9 mouse cellular contexts compared by ENCODE assay signal in the genomic region with DNA sequence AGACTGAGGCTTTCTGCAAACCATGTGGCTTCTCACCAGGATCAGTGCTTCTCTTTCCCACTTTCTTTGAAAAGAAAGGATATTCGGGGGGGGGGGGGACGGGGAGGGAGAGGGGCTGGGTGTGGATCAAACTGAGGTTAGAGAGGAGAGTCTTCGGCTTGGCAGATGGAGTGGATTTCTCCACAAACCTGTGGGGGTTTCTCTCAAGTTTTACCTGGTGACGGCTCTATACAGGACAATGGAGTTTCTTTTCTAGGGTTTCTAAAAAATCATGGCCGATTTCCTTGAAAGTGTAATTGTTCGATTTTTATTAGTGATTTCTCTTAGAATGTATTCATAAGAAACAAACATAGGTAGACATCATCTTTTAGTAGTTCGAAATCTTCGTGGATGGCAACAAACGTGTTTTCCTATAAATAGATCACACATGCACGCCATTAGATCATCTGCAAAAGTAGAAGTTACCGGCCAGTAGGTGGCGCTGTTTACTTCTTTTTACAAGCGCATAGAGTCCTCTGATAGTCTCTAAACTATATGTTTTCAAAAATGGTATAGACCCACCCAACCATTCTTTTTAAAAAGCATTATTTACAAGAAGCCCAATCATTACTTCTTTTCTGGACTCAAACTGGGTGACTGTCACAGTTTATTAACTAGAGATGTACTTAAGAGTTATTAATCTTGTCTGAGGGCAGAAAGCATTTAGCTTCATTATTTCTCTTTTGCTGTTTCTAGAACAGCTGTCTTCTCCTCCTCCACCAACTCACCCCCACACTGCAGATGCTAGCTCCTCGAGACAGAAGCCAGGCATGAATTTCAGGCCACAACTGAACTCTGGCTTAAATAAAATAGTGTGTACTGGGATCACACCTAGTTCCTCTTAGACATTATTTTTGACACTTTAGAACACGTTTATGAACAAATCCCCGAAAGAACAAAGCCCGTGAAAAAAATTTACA. TPM values are rescaled to one million over a fixed set of nuclear protein-coding genes. Genes with fewer than 3 reads are reported as not detected.
DNase-seq lines count a peak whose midpoint lies in the region; ATAC-seq and TF ChIP-seq lines count a peak whose summit lies in the region.
"Had no signal": no experiment of that assay in that cellular context is flagged by ENCODE, and none has a peak within 500 bp of the region (broad histone marks: within the 10 kb centered on the region; RNA-seq: fewer than 3 reads in every experiment).

No protein-coding gene starts in this region.

- no peak for TF ChIP-seq EP300 in heart, adult 2 months (IDR thresholded peaks at IDR 0.05; ENCODE audit: insufficient read depth, low read depth, low read length)

- H3K4me2 ChIP-seq in liver, embryonic 13.5 days = no peak overlapping the region
- H3K4me2 ChIP-seq in neural tube, embryonic 14.5 days (ENCODE audit: low read depth, low read length) = no peak overlapping the region

- H3K79me2 ChIP-seq in heart, adult 2 months (replicated peaks; ENCODE audit: control insufficient read depth, insufficient read depth, low read length) = no peaks in the 10 kb centered on the region

- no peak overlapping the region for H3K4me3 ChIP-seq in heart, adult 2 months
- no peak overlapping the region for H3K4me3 ChIP-seq in liver, embryonic 13.5 days (replicated peaks)
- no peak overlapping the region for H3K4me3 ChIP-seq in neural tube, embryonic 14.5 days (ENCODE audit: low read depth, low read length)
- H3K4me3 ChIP-seq: erythroblast, embryonic 14.5 days had no signal

- DNase-seq in 416B (ENCODE audit: low read depth) = peak; percentile 90
- peak; percentile 94 for DNase-seq in embryo, embryonic 10.5 days (ENCODE audit: low spot score)
- peak; percentile 46 to 66 for DNase-seq in heart, adult 2 months
- peak; percentile 78 for DNase-seq in kidney, adult 9 months
- DNase-seq in liver, embryonic 13.5 days = peak; percentile 28
- DNase-seq in thymus, postnatal 10 days (ENCODE audit: low spot score in 2 of 2) = peak; percentile 24 to 81

- intact Hi-C loops in heart, adult 2 months (cut with DNase I) = loop anchor here (1.0 to 5.0 kb wide), 4 partner anchors 701 to 1146 kb away; no protein-coding TSS in a partner anchor

- no peaks in the 10 kb centered on the region for H3K9me3 ChIP-seq in liver, embryonic 13.5 days (replicated peaks)
- H3K9me3 ChIP-seq in neural tube, embryonic 14.5 days (ENCODE audit: control insufficient read depth, low read length) = no peaks in the 10 kb centered on the region

- H3K27me3 ChIP-seq in heart, adult 2 months (ENCODE audit: control insufficient read depth, insufficient read depth, low read length) = no peaks in the 10 kb centered on the region; the same call in 1 of the 2 replicates
- no peaks in the 10 kb centered on the region for H3K27me3 ChIP-seq in liver, embryonic 13.5 days
- H3K27me3 ChIP-seq in neural tube, embryonic 14.5 days (ENCODE audit: control insufficient read depth, insufficient read depth, low read length) = no peaks in the 10 kb centered on the region

- H3K4me1 ChIP-seq in heart, adult 2 months (ENCODE audit: control insufficient read depth, insufficient read depth, low read length) = peaks cover 1% of the 10 kb centered on the region; the same call in 1 of the 2 replicates
- peaks cover 8% of the 10 kb centered on the region; the same call in 1 of the 2 replicates for H3K4me1 ChIP-seq in liver, embryonic 13.5 days (replicated peaks)
- H3K4me1 ChIP-seq in neural tube, embryonic 14.5 days (ENCODE audit: control insufficient read depth, insufficient read depth, low read length) = no peaks in the 10 kb centered on the region

- 26% methylated on average over 17 of the region's 17 CpGs for WGBS in heart, adult 2 months
- WGBS in liver, embryonic 13.5 days (ENCODE audit: insufficient replicate concordance) = 25% methylated on average over 17 of the region's 17 CpGs
- 31% methylated on average over 17 of the region's 17 CpGs for WGBS in neural tube, embryonic 14.5 days

- H3K36me3 ChIP-seq in heart, adult 2 months (ENCODE audit: control insufficient read depth, insufficient read depth, low read length) = no peaks in the 10 kb centered on the region
- H3K36me3 ChIP-seq in liver, embryonic 13.5 days = no peaks in the 10 kb centered on the region
- H3K36me3 ChIP-seq in neural tube, embryonic 14.5 days (ENCODE audit: control insufficient read depth, insufficient read depth, low read length) = no peaks in the 10 kb centered on the region

- peak; percentile 57 for ATAC-seq in activated CD4-positive, CD25-positive, alpha-beta regulatory T cell, adult 4 months
- no peak for ATAC-seq in liver, embryonic 13.5 days (ENCODE audit: low read depth)
- peak; percentile 77 for ATAC-seq in neural tube, embryonic 14.5 days (ENCODE audit: low read depth)

- no peak for TF ChIP-seq POLR2A in heart, adult 2 months (IDR thresholded peaks at IDR 0.05; ENCODE audit: insufficient read depth, low read depth, low read length)

- peak; percentile 84 for TF ChIP-seq CTCF in heart, adult 2 months (IDR thresholded peaks at IDR 0.05)

- no peak overlapping the region for H3K27ac ChIP-seq in heart, adult 2 months
- no peak overlapping the region for H3K27ac ChIP-seq in liver, embryonic 13.5 days
- no peak overlapping the region for H3K27ac ChIP-seq in neural tube, embryonic 14.5 days (ENCODE audit: low read depth, low read length)

- no peak overlapping the region for H3K9ac ChIP-seq in heart, adult 2 months (ENCODE audit: low read depth, low read length)
- no peak overlapping the region for H3K9ac ChIP-seq in liver, embryonic 13.5 days
- H3K9ac ChIP-seq in neural tube, embryonic 14.5 days (replicated peaks; ENCODE audit: low read depth, low read length) = no peak overlapping the region

RNA-seq across cellular contexts. Expression of a gene that starts 15.0 kb away (rescaled TPM):
- under 1 TPM in 1 of 2 experiments, not detected in 1; 0.41 TPM for polyA plus RNA-seq in activated CD4-positive, CD25-positive, alpha-beta regulatory T cell, adult 4 months (2017; shearing (Covaris generic))
- under 1 TPM; 0.78 to 0.80 TPM for total RNA-seq in heart, adult 2 months (2021)
- polyA plus RNA-seq in heart, adult 2 months (2012; rRNA removed) = 0.23 and 0.47 TPM in 2 replicates
- 0.31 and 0.40 TPM in 2 replicates for polyA plus RNA-seq in liver, embryonic 13.5 days (2015; fragmentation: Nextera tagmentation; extraction: Ambion mirVana)
- 36.2 and 43.7 TPM in 2 replicates for polyA plus RNA-seq in neural tube, embryonic 14.5 days (2014; fragmentation: Nextera tagmentation; extraction: Ambion mirVana)
- polyA plus RNA-seq: erythroblast, embryonic 14.5 days had no signal

Comparison
In these comparisons a context has a peak if more than half of its experiments do, and no peak if none do; other contexts are left out.
1. DNase-seq: peak in every context shown above with its lines; median percentile 94 in embryo, embryonic 10.5 days; 90 in 416B; 78 in kidney, adult 9 months; 56 in heart, adult 2 months; 52 in thymus, postnatal 10 days; 28 in liver, embryonic 13.5 days.
2. RNA of a gene that starts 15.0 kb away (polyA plus RNA-seq): 36.2 to 43.7 TPM in neural tube, embryonic 14.5 days; 0.41 TPM in activated CD4-positive, CD25-positive, alpha-beta regulatory T cell, adult 4 months, 0.31 to 0.40 TPM in liver, embryonic 13.5 days and 0.23 to 0.47 TPM in heart, adult 2 months; every median in the first group is over 10 times any median in the second.